Mouse (Mus musculus) embryonic fibroblast, embryonic 13.5 days (primary cell): Measurements from ENCODE around the gene Lbx2. TPM values are rescaled to one million over a fixed set of nuclear protein-coding genes. Genes with fewer than 3 reads are reported as not detected.

Experiments
- H3K27ac ChIP-seq: 2 replicates; pipeline ENCODE4 v1.5.1; 2012; ENCODE audit warnings: low read length, control low read depth, inconsistent platforms; ENCODE audit not compliant: insufficient read depth
- H3K4me1 ChIP-seq: 2 replicates; pipeline ENCODE4 v1.6.1; 2011; ENCODE audit warnings: low read length; ENCODE audit not compliant: control insufficient read depth, insufficient read depth
- H3K4me3 ChIP-seq: 2 replicates; pipeline ENCODE4 v1.5.1; 2011; ENCODE audit warnings: mild to moderate bottlenecking, control low read depth, low read length; ENCODE audit not compliant: insufficient read depth
- CTCF ChIP-seq: IDR thresholded peaks from 2 replicates; pipeline ENCODE4 v1.5.1; 2011; ENCODE audit warnings: mild to moderate bottlenecking, control low read depth, low read length, moderate library complexity, borderline replicate concordance; ENCODE audit not compliant: insufficient read depth
- POLR2A ChIP-seq: IDR thresholded peaks from 2 replicates; pipeline ENCODE4 v1.6.1; 2011; ENCODE audit warnings: low read depth, mild to moderate bottlenecking, control low read depth, low read length, moderate library complexity
- polyA plus RNA-seq: library from polyadenylated mRNA; stranded (reverse); fragments of >200 nt; gene quantifications from 2 replicates; pipeline ENCODE4 v1.2.4, GENCODE M21; 2011; ENCODE audit warnings: low read depth; ENCODE audit not compliant: missing spikeins, insufficient read length

The Lbx2 gene
- polyA plus RNA-seq, 1 experiment, result not detected

GRCm38 (mm10) chr6:83131469-83132034 is 45.4 kb downstream of the Lbx2 start:
- no peak overlapping the region for H3K27ac ChIP-seq
- H3K4me1 ChIP-seq, result peaks cover 3% of the 10 kb centered on the region; the same call in 1 of the 2 replicates
- no peak for TF ChIP-seq CTCF
- TF ChIP-seq POLR2A, result peak; percentile 27; the same call in 1 of the 2 replicates
- no peak overlapping the region for H3K4me3 ChIP-seq

DNA sequence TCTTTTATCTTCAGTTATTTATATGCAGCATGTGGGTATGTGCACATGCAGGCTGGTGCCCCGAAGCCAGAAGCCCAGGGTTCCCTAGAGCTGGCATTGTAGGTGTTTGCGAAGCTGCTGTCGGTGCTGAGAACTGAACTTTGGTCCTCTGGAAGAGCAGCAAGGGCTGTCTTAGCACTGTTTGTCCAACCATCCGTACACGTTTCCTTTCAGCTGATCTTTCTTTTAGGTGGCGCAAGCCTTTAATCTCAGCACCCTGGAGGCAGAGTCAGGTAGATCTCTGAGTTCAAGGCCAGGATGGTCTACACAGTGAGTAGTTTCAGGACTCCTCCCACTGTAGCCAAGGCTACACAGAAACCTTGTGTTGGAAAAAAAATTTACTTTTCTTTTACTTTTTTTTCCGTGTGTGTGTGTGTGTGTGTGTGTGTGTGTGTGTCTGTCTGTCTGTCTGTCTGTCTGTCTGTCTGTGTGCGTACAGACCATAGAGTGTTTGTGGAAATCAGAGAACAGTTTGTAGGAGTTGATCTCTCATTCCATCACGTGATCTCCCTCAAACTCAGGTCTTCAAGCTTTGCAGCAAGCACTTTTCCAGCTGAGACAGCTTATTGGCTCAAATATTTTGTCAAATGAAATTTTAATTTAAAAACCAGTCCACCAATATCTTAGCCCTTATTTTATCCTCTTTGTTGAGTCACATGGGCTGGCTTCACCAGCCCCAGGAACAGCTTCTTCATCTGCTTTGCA is 46.2 kb downstream of the Lbx2 start:
- TF ChIP-seq POLR2A (0 out of 2 replicates have a peak, but pooled peaks have one; percentile 25), CTCF (no peak)
- H3K27ac ChIP-seq, result no peak overlapping the region
- H3K4me3 ChIP-seq, result no peak overlapping the region
- peaks cover 3% of the 10 kb centered on the region; the same call in 1 of the 2 replicates for H3K4me1 ChIP-seq

- Histone ChIP-seq H3K4me3 (no peak overlapping the region), H3K27ac (no peak overlapping the region), H3K4me1 (peaks cover 6% of the 10 kb centered on the region; the same call in 1 of the 2 replicates)
- no peak for TF ChIP-seq CTCF
- TF ChIP-seq POLR2A, result no peak
These were observed 48.1 kb downstream of the Lbx2 start for GRCm38 (mm10) chr6:83134226-83134625.

GRCm38 (mm10) chr6:83134951-83135513 is 48.9 kb downstream of the Lbx2 start, which contains the start of gene Rtkn:
TSS of gene Rtkn (plus strand) at chr6:83135463.
- TF ChIP-seq CTCF (no peak), POLR2A (0 out of 2 replicates have a peak, but pooled peaks have one; percentile 2)

GRCm38 (mm10) chr6:83135571-83136161 is 49.5 kb downstream of the Lbx2 start:
- peaks cover 6% of the 10 kb centered on the region; the same call in 1 of the 2 replicates for H3K4me1 ChIP-seq
- TF ChIP-seq CTCF, result no peak
- TF ChIP-seq POLR2A, result peak; percentile 27; the same call in 1 of the 2 replicates
- peak overlapping the region; percentile 56 for H3K4me3 ChIP-seq
- peak overlapping the region; percentile 98 for H3K27ac ChIP-seq

More at GRCm38 (mm10) chr6:83134951-83135513, 48.9 kb downstream of the Lbx2 start, which contains the start of gene Rtkn:
- peaks cover 6% of the 10 kb centered on the region; the same call in 1 of the 2 replicates for H3K4me1 ChIP-seq
- peak within 1 kb of the TSS; percentile 56 for H3K4me3 ChIP-seq
- peak within 1 kb of the TSS; percentile 98 for H3K27ac ChIP-seq

DNA sequence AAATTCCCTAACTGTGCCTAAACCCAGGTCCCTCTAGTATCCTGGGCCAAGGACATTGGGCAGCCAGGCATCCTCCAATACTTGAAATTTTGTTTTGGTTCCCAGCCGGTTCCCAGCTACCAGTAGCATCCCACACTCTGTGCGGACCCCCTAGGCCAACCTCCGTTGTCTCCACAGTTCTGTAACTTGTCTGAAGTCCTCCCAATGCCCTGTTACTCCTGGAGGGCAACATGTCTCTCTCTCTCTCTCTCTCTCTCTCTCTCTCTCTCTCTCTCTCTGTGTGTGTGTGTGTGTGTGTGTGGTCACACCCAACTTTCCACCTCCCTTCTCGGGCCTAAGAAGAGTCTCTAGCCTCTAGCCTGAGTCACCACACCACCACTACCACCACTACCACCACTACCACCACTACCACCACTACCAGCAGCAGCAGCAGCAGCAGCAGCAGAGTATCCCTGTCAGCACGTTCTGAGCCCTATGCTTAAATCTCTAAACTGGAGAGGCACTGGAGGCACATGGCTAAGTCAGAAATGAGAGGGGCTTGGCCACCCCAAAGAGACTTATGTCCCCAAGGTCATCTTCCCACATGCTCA is 50.2 kb downstream of the Lbx2 start:
- H3K4me1 ChIP-seq, result peaks cover 6% of the 10 kb centered on the region; the same call in 1 of the 2 replicates
- peak overlapping the region; percentile 56 for H3K4me3 ChIP-seq
- peak overlapping the region; percentile 98 for H3K27ac ChIP-seq
- TF ChIP-seq CTCF (no peak), POLR2A (peak; percentile 81)

- TF ChIP-seq CTCF (no peak), POLR2A (peak; percentile 71; the same call in 1 of the 2 replicates)
- H3K27ac ChIP-seq, result peak overlapping the region; percentile 98
- peaks cover 6% of the 10 kb centered on the region; the same call in 1 of the 2 replicates for H3K4me1 ChIP-seq
- peak overlapping the region; percentile 56 for H3K4me3 ChIP-seq
These were observed 50.9 kb downstream of the Lbx2 start for GRCm38 (mm10) chr6:83136881-83137575.

DNA sequence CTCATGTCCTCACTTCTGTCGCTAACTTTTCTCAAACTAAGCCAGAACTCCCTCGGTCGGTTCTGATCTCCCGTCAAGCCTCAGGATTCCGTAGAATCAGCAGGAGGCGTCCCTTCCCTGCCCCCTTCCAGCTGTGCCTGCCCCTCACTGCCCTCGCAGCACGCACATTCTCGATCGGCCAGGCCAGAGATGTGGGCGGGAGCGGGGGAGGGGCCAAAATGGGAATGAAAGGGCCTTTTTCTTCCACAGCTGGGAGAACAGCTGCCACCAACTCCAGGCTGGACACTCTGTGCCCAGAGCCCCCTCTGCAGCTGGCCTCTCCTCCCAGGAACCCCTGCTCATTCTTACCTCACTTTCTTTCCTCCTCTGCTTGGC is 51.4 kb downstream of the Lbx2 start:
- TF ChIP-seq POLR2A, result peak; percentile 92
- no peak for TF ChIP-seq CTCF
- H3K27ac ChIP-seq, result peak overlapping the region; percentile 98
- peak overlapping the region; percentile 56 for H3K4me3 ChIP-seq
- H3K4me1 ChIP-seq, result peaks cover 6% of the 10 kb centered on the region; the same call in 1 of the 2 replicates

Other genes with a start within 250 kb of the Lbx2 start
- gene Sema4f, start 146.6 kb upstream of the Lbx2 start, polyA plus RNA-seq, result 1.3 and 2.7 TPM in 2 replicates
- gene M1ap, start 139.5 kb upstream of the Lbx2 start, polyA plus RNA-seq, result 0.78 TPM in 1 of 2 replicates, not detected in the other
- gene Dok1, start 52.9 kb upstream of the Lbx2 start, polyA plus RNA-seq, result 37.9 and 56.4 TPM in 2 replicates
- gene Loxl3, start 52.2 kb upstream of the Lbx2 start, polyA plus RNA-seq, result 124 and 241 TPM in 2 replicates
- gene Aup1, start 31.8 kb upstream of the Lbx2 start, polyA plus RNA-seq, result 129 and 133 TPM in 2 replicates
- 56.3 and 60.8 TPM in 2 replicates for gene Htra2, start 31.1 kb upstream of the Lbx2 start, polyA plus RNA-seq
- 0.25 and 0.84 TPM in 2 replicates for gene Dqx1, start 28.5 kb upstream of the Lbx2 start, polyA plus RNA-seq
- not detected in 2 replicates for gene Tlx2, start 16.1 kb upstream of the Lbx2 start, polyA plus RNA-seq
- gene Pcgf1, start 8.5 kb upstream of the Lbx2 start, polyA plus RNA-seq, result 12.1 and 15.2 TPM in 2 replicates
- gene Ccdc142, start 15.2 kb downstream of the Lbx2 start, polyA plus RNA-seq, result 0.60 TPM in 1 of 2 replicates, not detected in the other
- 1.2 and 1.9 TPM in 2 replicates for gene Gm42688, start 15.2 kb downstream of the Lbx2 start, polyA plus RNA-seq
- gene Mrpl53, start 22.7 kb downstream of the Lbx2 start, polyA plus RNA-seq, result 41.9 and 42.7 TPM in 2 replicates
- gene Mogs, start 29.1 kb downstream of the Lbx2 start, polyA plus RNA-seq, result 28.0 TPM in 2 replicates
- gene Wbp1, start 35.2 kb downstream of the Lbx2 start, polyA plus RNA-seq, result 37.3 and 44.5 TPM in 2 replicates
- gene Ino80b, start 39.1 kb downstream of the Lbx2 start, polyA plus RNA-seq, result 6.6 and 7.4 TPM in 2 replicates
- 13.4 and 15.4 TPM in 2 replicates for gene Rtkn, start 49.1 kb downstream of the Lbx2 start, polyA plus RNA-seq
- 5.4 TPM in 2 replicates for gene Wdr54, start 70.0 kb downstream of the Lbx2 start, polyA plus RNA-seq
- gene 1700003E16Rik, start 70.0 kb downstream of the Lbx2 start, polyA plus RNA-seq, result 0.51 and 0.70 TPM in 2 replicates
- gene Dctn1, start 79.6 kb downstream of the Lbx2 start, polyA plus RNA-seq, result 92.5 and 98.8 TPM in 2 replicates
- not detected in 2 replicates for gene Slc4a5, start 133.5 kb downstream of the Lbx2 start, polyA plus RNA-seq
- 123 and 138 TPM in 2 replicates for gene Mthfd2, start 239.5 kb downstream of the Lbx2 start, polyA plus RNA-seq
- 139 and 148 TPM in 2 replicates for gene Mob1a, start 239.6 kb downstream of the Lbx2 start, polyA plus RNA-seq